In genomic region chr5:106785065-106785464, GRCm38 (mm10) we compare ENCODE assay signal across 11 mouse cellular contexts.
DNase-seq lines count a peak whose midpoint lies in the region; ATAC-seq and TF ChIP-seq lines count a peak whose summit lies in the region.
"Had no signal": no experiment of that assay in that cellular context is flagged by ENCODE, and none has a peak within 500 bp of the region (broad histone marks: within the 10 kb centered on the region; RNA-seq: fewer than 3 reads in every experiment).

No protein-coding gene starts in this region.

- H3K4me3 ChIP-seq in heart, embryonic 16.5 days (ENCODE audit: low read length): peak overlapping the region; percentile 37
- H3K4me3 ChIP-seq in megakaryocyte, embryonic 14.5 days (replicated peaks): peak overlapping the region; percentile 38
- H3K4me3 ChIP-seq in embryonic facial prominence, embryonic 14.5 days (ENCODE audit: low read depth, low read length): no peak overlapping the region
- H3K4me3 ChIP-seq in cerebellum, adult 2 months (replicated peaks; ENCODE audit: insufficient read depth, low read depth, low read length): no peak overlapping the region
- H3K4me3 ChIP-seq: gastrocnemius, adult 2 months had no signal

- H3K36me3 ChIP-seq in heart, embryonic 16.5 days (ENCODE audit: control insufficient read depth, insufficient read depth): no peaks in the 10 kb centered on the region
- H3K36me3 ChIP-seq in megakaryocyte, embryonic 14.5 days (replicated peaks; ENCODE audit: low read length): no peaks in the 10 kb centered on the region
- no peaks in the 10 kb centered on the region for H3K36me3 ChIP-seq in embryonic facial prominence, embryonic 14.5 days (ENCODE audit: control insufficient read depth, insufficient read depth, low read length)

- 67% methylated on average over 2 of the region's 2 CpGs for WGBS in heart, embryonic 16.5 days
- 79% methylated on average over 2 of the region's 2 CpGs for WGBS in embryonic facial prominence, embryonic 14.5 days
- WGBS in cerebellum, adult 2 months: 93% methylated on average over 2 of the region's 2 CpGs

- H3K9me3 ChIP-seq in heart, embryonic 16.5 days (replicated peaks; ENCODE audit: control insufficient read depth, low read length): no peaks in the 10 kb centered on the region
- peaks cover 10% of the 10 kb centered on the region for H3K9me3 ChIP-seq in megakaryocyte, embryonic 14.5 days
- H3K9me3 ChIP-seq in embryonic facial prominence, embryonic 14.5 days (ENCODE audit: control insufficient read depth, low read length): no peaks in the 10 kb centered on the region

- TF ChIP-seq POLR2A in cerebellum, adult 2 months (IDR thresholded peaks at IDR 0.05; ENCODE audit: borderline replicate concordance, insufficient read depth, low read length): no peak

- TF ChIP-seq CTCF in cerebellum, adult 2 months (IDR thresholded peaks at IDR 0.05; ENCODE audit: borderline replicate concordance, insufficient read depth, low read depth, low read length): no peak

- 0 out of 2 replicates have a peak, but pooled peaks cover 2% of the 10 kb centered on the region for H3K27me3 ChIP-seq in heart, embryonic 16.5 days (ENCODE audit: control insufficient read depth, insufficient read depth, low read length)
- peaks cover 22% of the 10 kb centered on the region for H3K27me3 ChIP-seq in megakaryocyte, embryonic 14.5 days (replicated peaks)
- H3K27me3 ChIP-seq in embryonic facial prominence, embryonic 14.5 days (replicated peaks; ENCODE audit: control insufficient read depth, insufficient read depth, low read length): no peaks in the 10 kb centered on the region
- H3K27me3 ChIP-seq in cerebellum, adult 2 months (ENCODE audit: control insufficient read depth, insufficient read depth, low read length): no peaks in the 10 kb centered on the region

- ATAC-seq in heart, embryonic 16.5 days (replicated peaks; ENCODE audit: extremely low read depth, insufficient read depth, low FRiP score): no peak
- no peak for ATAC-seq in megakaryocyte, adult 5-6 weeks (ENCODE audit: poor library complexity, severe bottlenecking)
- no peak for ATAC-seq in embryonic facial prominence, embryonic 14.5 days (ENCODE audit: low read depth)

- peak overlapping the region; percentile 55 for H3K4me2 ChIP-seq in heart, embryonic 16.5 days (ENCODE audit: low read depth, low read length)
- H3K4me2 ChIP-seq in embryonic facial prominence, embryonic 14.5 days (ENCODE audit: low read depth, low read length): 0 out of 2 replicates have a peak overlapping the region, but pooled peaks have one; percentile 57

- no peak for DNase-seq in heart, adult 11 months
- no peak for DNase-seq in embryonic facial prominence, embryonic 14.5 days (ENCODE audit: low spot score)
- DNase-seq in thymus, postnatal 14 days: peak; percentile 37
- no peak for DNase-seq in spleen, postnatal 10 days (ENCODE audit: low spot score in 2 of 2)
- DNase-seq in cerebellum, adult 2 months: no peak
- DNase-seq: cerebellum, adult 9-11 months; gastrocnemius, adult 2 months; retina, postnatal 1 day had no signal

- H3K9ac ChIP-seq in heart, embryonic 16.5 days (ENCODE audit: low read length): peak overlapping the region; percentile 41; the same call in 1 of the 2 replicates
- H3K9ac ChIP-seq in embryonic facial prominence, embryonic 14.5 days (ENCODE audit: low read depth, low read length): no peak overlapping the region

- peaks cover 6% of the 10 kb centered on the region; the same call in 1 of the 2 replicates for H3K4me1 ChIP-seq in heart, embryonic 16.5 days (ENCODE audit: control insufficient read depth, insufficient read depth, low read length)
- H3K4me1 ChIP-seq in megakaryocyte, embryonic 14.5 days: peaks cover 12% of the 10 kb centered on the region
- peaks cover 8% of the 10 kb centered on the region for H3K4me1 ChIP-seq in embryonic facial prominence, embryonic 14.5 days (ENCODE audit: control insufficient read depth, insufficient read depth, low read length)
- H3K4me1 ChIP-seq in cerebellum, adult 2 months (ENCODE audit: control insufficient read depth, insufficient read depth, low read length): no peaks in the 10 kb centered on the region

- no peak overlapping the region for H3K27ac ChIP-seq in heart, embryonic 16.5 days (ENCODE audit: low read length)
- H3K27ac ChIP-seq in embryonic facial prominence, embryonic 14.5 days (replicated peaks; ENCODE audit: low read depth, low read length): no peak overlapping the region
- H3K27ac ChIP-seq in cerebellum, adult 2 months (ENCODE audit: insufficient read depth, low read length): no peak overlapping the region
- H3K27ac ChIP-seq: gastrocnemius, adult 2 months had no signal

Comparison
In these comparisons a context has a peak if more than half of its experiments do, and no peak if none do; other contexts are left out.
1. H3K4me3 ChIP-seq: peak in heart, embryonic 16.5 days (single experiment) and megakaryocyte, embryonic 14.5 days (single experiment); none in embryonic facial prominence, embryonic 14.5 days (single experiment) and cerebellum, adult 2 months (single experiment).